Mouse (Mus musculus) C2C12 (cell line): Measurements from ENCODE around the gene Abcb11.

ENCODE experiments used
- CEBPB ChIP-seq: IDR thresholded peaks from one replicate; pipeline ENCODE4 v1.6.1; 2011; ENCODE audit warnings: low read depth, mild to moderate bottlenecking, control low read depth, moderate library complexity
- CTCF ChIP-seq: IDR thresholded peaks from one replicate; pipeline ENCODE4 v1.5.1; 2011; ENCODE audit not compliant: control insufficient read depth, insufficient read depth, insufficient read length
- FOSL1 ChIP-seq: IDR thresholded peaks from one replicate; pipeline ENCODE4 v1.8.0; 2011; ENCODE audit warnings: mild to moderate bottlenecking, low read length; ENCODE audit not compliant: poor library complexity, insufficient read depth, severe bottlenecking
- MAX ChIP-seq: IDR thresholded peaks from one replicate; pipeline ENCODE4 v1.6.1; 2011; ENCODE audit warnings: mild to moderate bottlenecking, control low read depth
- MYOD1 ChIP-seq: IDR thresholded peaks from one replicate; pipeline ENCODE4 v1.6.1; 2011; ENCODE audit warnings: low read depth; ENCODE audit not compliant: control insufficient read depth, insufficient read length
- MYOG ChIP-seq: IDR thresholded peaks from one replicate; pipeline ENCODE4 v1.6.1; 2011; ENCODE audit not compliant: control insufficient read depth, insufficient read length; ENCODE audit errors: extremely low read depth
- USF1 ChIP-seq: IDR thresholded peaks from one replicate; pipeline ENCODE4 v1.6.1; 2011; ENCODE audit warnings: low read depth, mild to moderate bottlenecking, control low read depth, moderate library complexity

GRCm38 (mm10) chr2:69222815-69223214 lies 119.6 kb downstream of the Abcb11 start:
- TF ChIP-seq MAX (no peak), CTCF (no peak), USF1 (no peak), MYOD1 (no peak), MYOG (no peak), CEBPB (no peak), FOSL1 (no peak)
